Mouse (Mus musculus) forebrain, embryonic 14.5 days (tissue): ENCODE measurements around the gene Tubal3. TPM values are rescaled to one million over a fixed set of nuclear protein-coding genes. Genes with fewer than 3 reads are reported as not detected.

Experiments
- ATAC-seq: fragments of 200-750 bp; cut with Nextera tagmentation; 2 replicates; pipeline ENCODE4 v1.8.0; 2017; ENCODE audit warnings: mild to moderate bottlenecking, moderate library complexity
- DNase-seq: peaks from one replicate; pipeline ENCODE4 v3.0.0-alpha.2; 2015; ENCODE audit warnings: low spot score
- H3K27ac ChIP-seq: fragments of 300-500 bp; sonication (generic); 2 replicates; pipeline ENCODE4 v1.5.1; 2014; ENCODE audit warnings: low read depth, mild to moderate bottlenecking, control low read depth, low read length, moderate library complexity
- H3K27me3 ChIP-seq: fragments of 300-500 bp; sonication (generic); replicated peaks from 2 replicates; pipeline ENCODE4 v1.6.1; 2014; ENCODE audit warnings: low read length, control low read depth, mixed read lengths; ENCODE audit not compliant: control insufficient read depth, insufficient read depth
- H3K36me3 ChIP-seq: fragments of 300-500 bp; sonication (generic); 2 replicates; pipeline ENCODE4 v1.6.1; 2014; ENCODE audit warnings: low read length, control low read depth; ENCODE audit not compliant: control insufficient read depth, insufficient read depth
- H3K4me1 ChIP-seq: fragments of 300-500 bp; sonication (generic); 2 replicates; pipeline ENCODE4 v1.6.1; 2014; ENCODE audit warnings: antibody characterized with exemption, low read length, control low read depth; ENCODE audit not compliant: control insufficient read depth, insufficient read depth
- H3K4me2 ChIP-seq: fragments of 300-500 bp; sonication (generic); 2 replicates; pipeline ENCODE4 v1.6.1; 2014; ENCODE audit warnings: mild to moderate bottlenecking, control low read depth, low read length
- H3K4me3 ChIP-seq: fragments of 300-500 bp; sonication (generic); 2 replicates; pipeline ENCODE4 v1.5.1; 2014; ENCODE audit warnings: low read depth, low read length, control low read depth
- H3K9ac ChIP-seq: fragments of 300-500 bp; sonication (generic); 2 replicates; pipeline ENCODE4 v1.6.1; 2014; ENCODE audit warnings: mild to moderate bottlenecking, low read length, control low read depth, moderate library complexity
- H3K9me3 ChIP-seq: fragments of 300-500 bp; sonication (generic); replicated peaks from 2 replicates; pipeline ENCODE4 v1.6.1; 2016; ENCODE audit warnings: low read length, control low read depth, mixed read lengths; ENCODE audit not compliant: control insufficient read depth
- WGBS: fragments of 180-500 bp; shearing (Covaris S2); extraction: QIAGEN DNeasy Blood & Tissue Kit; methylation state at CpG from one replicate; pipeline ENCODE4 v1.1.7; 2014; 5-methylcytosine and 5-hydroxymethylcytosine counted together
- polyA plus RNA-seq: library from polyadenylated mRNA; unstranded; fragments of >200 nt; fragmentation: Nextera tagmentation; extraction: Ambion mirVana; gene quantifications from 2 replicates; pipeline ENCODE4 v1.2.1, GENCODE M21; 2014

Tubal3 gene
- polyA plus RNA-seq, 1 experiment from 2014 or later: not detected

DNA sequence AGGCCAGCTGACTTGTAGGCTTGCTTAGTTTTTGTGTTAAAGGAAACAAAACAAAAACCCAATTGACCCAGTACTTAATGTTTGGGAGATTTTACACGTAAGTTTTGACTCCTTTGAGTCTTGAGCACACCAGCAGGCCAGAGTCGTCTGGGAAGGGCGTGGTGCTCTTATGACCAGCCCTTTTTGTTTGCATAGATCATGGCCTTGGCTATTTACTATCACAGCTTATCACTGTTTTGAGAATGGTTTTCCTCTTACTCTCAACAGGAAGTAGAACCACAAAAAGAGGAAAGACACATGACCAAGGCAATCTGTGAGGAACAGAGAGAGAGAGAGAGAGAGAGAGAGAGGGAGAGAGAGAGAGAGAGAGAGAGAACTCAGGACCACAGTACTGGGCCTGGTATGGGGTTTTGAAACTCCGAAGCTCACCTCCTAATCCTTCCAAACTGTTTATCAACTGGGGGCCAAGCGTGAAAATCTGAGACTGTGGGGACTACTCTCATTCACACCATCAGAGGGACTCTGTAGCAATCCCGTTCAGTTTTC, 10.8 kb upstream of the Tubal3 start:
- no peak overlapping the region for H3K4me3 ChIP-seq
- H3K36me3 ChIP-seq: 0 out of 2 replicates have a peak, but pooled peaks cover 3% of the 10 kb centered on the region
- no peak overlapping the region for H3K9ac ChIP-seq
- 92% methylated on average over 6 of the region's 6 CpGs for WGBS
- ATAC-seq: no peak
- H3K4me2 ChIP-seq: no peak overlapping the region
- no peak for DNase-seq
- no peaks in the 10 kb centered on the region for H3K4me1 ChIP-seq
- no peaks in the 10 kb centered on the region for H3K9me3 ChIP-seq
- H3K27ac ChIP-seq: no peak overlapping the region
- no peaks in the 10 kb centered on the region for H3K27me3 ChIP-seq

DNA sequence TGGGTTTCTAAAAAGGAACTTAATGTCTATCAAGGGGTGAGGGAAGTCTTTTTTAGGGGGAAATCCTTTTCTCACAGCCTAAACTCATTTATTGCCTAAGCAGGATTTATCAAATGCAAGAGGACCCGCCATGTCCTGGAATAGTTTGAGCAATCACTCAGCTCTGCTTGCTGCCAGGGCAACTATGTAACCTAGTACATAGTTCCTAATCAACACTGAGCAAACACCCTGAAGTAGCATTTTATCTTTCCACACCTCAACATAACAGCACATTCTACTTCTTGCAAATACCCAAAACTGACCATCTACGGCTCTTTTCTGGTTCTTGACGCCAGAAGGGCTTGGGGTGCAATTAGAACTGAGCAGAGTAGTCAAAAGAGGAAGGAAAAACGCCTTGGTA, 9.8 kb upstream of the Tubal3 start:
- H3K9me3 ChIP-seq: no peaks in the 10 kb centered on the region
- 0 out of 2 replicates have a peak, but pooled peaks cover 3% of the 10 kb centered on the region for H3K36me3 ChIP-seq
- H3K4me1 ChIP-seq: no peaks in the 10 kb centered on the region
- no peak overlapping the region for H3K4me2 ChIP-seq
- DNase-seq (no peak), ATAC-seq (no peak)
- no peaks in the 10 kb centered on the region for H3K27me3 ChIP-seq
- 90% methylated on average over 4 of the region's 4 CpGs for WGBS
- no peak overlapping the region for H3K9ac ChIP-seq
- no peak overlapping the region for H3K4me3 ChIP-seq
- H3K27ac ChIP-seq: no peak overlapping the region

DNA sequence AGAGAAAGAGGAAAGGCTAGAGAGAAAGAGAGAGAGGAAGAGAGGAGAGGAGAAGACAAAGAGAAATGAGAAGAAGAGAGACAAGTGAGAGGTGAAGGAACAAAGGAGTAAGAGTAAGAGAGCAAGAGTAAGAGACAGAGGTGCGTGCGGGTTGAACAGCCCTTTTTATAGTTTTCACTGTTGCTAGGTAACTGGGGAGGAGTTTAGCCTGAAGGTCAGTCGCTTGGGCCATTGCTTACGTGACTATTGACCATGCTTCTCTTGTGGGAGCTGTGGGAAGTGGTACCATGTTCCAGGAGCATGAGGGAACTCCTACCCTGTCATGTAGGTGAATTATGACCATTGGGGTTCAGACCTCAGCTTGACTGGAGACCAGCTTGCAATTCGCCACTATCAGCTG, 7.7 kb upstream of the Tubal3 start:
- no peak for DNase-seq
- no peak overlapping the region for H3K27ac ChIP-seq
- no peak overlapping the region for H3K4me2 ChIP-seq
- ATAC-seq: no peak
- no peaks in the 10 kb centered on the region for H3K27me3 ChIP-seq
- no peak overlapping the region for H3K9ac ChIP-seq
- H3K36me3 ChIP-seq: no peaks in the 10 kb centered on the region
- no peaks in the 10 kb centered on the region for H3K9me3 ChIP-seq
- no peak overlapping the region for H3K4me3 ChIP-seq
- 94% methylated on average over 5 of the region's 5 CpGs for WGBS
- H3K4me1 ChIP-seq: no peaks in the 10 kb centered on the region

DNA sequence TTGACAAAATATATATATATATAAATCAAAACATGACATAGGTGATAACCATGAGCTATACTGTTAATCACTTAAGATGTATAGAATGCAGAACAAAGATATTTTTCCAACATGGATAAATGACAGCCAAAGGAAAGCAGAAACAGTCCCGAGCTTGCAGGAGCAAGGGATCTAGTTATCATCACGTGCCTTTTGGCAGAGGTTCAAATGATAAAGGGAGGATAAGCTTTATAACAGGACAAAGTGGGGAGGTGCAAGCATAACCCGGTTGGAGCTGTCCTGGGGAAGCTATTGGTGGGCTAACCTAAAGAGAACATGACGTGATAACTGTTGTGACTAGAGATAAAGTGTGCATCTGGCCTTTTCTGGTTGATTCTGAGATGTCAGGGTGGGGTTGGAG, 4.6 kb upstream of the Tubal3 start:
- Histone ChIP-seq H3K4me2 (no peak overlapping the region), H3K27ac (no peak overlapping the region), H3K9ac (no peak overlapping the region), H3K9me3 (no peaks in the 10 kb centered on the region), H3K4me3 (no peak overlapping the region), H3K36me3 (no peaks in the 10 kb centered on the region), H3K27me3 (no peaks in the 10 kb centered on the region), H3K4me1 (no peaks in the 10 kb centered on the region; the same call in 1 of the 2 replicates)
- ATAC-seq: no peak
- no peak for DNase-seq
- 86% methylated on average over 4 of the region's 4 CpGs for WGBS

DNA sequence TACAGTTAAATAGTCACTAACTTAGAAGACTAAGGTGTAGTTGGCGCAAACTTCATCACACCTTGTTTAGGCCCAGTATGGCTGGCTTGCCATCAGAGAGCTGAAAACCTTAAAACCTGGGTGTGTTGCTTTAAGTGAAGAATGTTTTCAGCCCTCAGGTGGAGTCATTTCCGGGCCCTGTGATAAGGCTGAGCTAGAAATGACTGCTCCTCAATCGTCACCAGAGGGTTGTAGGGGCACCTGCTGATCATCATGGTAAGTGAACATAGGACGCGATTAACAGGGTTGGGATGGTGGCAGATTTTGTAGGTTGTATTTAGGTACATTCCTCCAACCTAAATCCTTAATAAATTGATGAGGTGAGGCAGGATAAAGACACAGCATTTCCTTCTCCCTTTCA, 6.4 kb downstream of the Tubal3 start:
- Histone ChIP-seq H3K27ac (no peak overlapping the region), H3K4me3 (no peak overlapping the region), H3K4me1 (no peaks in the 10 kb centered on the region), H3K9me3 (no peaks in the 10 kb centered on the region), H3K4me2 (no peak overlapping the region), H3K9ac (no peak overlapping the region), H3K27me3 (no peaks in the 10 kb centered on the region), H3K36me3 (no peaks in the 10 kb centered on the region)
- ATAC-seq (no peak), DNase-seq (no peak)
- 90% methylated on average over 5 of the region's 5 CpGs for WGBS

DNA sequence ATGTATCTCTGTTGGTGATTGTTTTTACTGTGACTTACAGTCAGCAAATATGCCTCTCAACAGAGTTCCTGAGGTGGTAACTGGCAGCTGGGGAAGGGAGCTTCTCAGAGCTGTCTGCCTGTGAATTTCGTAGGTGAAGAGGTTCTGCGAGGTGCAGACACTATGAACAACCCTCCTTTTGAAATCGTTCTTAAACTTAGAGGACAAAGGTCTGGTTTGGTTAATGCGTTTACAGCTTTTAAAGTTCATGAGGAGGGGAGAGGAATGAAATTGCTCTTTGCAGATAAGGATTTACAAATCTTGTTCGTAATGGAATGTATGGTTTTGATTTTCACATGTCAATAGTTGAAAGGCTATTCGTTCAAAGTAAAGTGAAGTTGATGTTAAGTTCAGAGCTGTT, 7.6 kb downstream of the Tubal3 start:
- no peak overlapping the region for H3K27ac ChIP-seq
- no peaks in the 10 kb centered on the region for H3K36me3 ChIP-seq
- WGBS: 88% methylated on average over 6 of the region's 6 CpGs
- DNase-seq: no peak
- H3K4me3 ChIP-seq: no peak overlapping the region
- no peak for ATAC-seq
- no peak overlapping the region for H3K9ac ChIP-seq
- no peaks in the 10 kb centered on the region for H3K9me3 ChIP-seq
- H3K27me3 ChIP-seq: no peaks in the 10 kb centered on the region
- no peaks in the 10 kb centered on the region for H3K4me1 ChIP-seq
- no peak overlapping the region for H3K4me2 ChIP-seq

DNA sequence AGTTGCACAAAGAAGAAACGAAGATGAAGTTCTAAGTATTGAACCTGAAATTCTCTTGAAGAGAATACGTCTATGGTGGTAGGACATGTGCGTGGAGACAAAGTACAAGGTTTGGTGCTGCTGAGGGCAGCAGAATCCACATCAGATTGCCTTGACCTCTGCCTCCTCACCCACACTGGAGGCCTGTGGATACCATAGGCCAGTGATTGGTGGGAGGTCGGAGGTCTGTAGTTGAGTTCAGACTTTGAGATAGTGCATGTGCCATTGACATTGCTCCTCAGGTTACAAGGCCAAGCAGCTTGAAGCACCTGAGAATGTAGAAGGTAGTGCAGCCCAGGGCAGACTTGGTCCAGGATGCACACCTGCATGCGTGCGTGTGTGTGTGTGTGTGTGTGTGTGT, 8.0 kb downstream of the Tubal3 start:
- H3K36me3 ChIP-seq: no peaks in the 10 kb centered on the region
- H3K4me3 ChIP-seq: no peak overlapping the region
- no peaks in the 10 kb centered on the region for H3K27me3 ChIP-seq
- H3K27ac ChIP-seq: no peak overlapping the region
- H3K9ac ChIP-seq: no peak overlapping the region
- no peak overlapping the region for H3K4me2 ChIP-seq
- no peaks in the 10 kb centered on the region for H3K9me3 ChIP-seq
- no peak for ATAC-seq
- no peaks in the 10 kb centered on the region for H3K4me1 ChIP-seq
- no peak for DNase-seq
- WGBS: 98% methylated on average over 6 of the region's 6 CpGs

DNA sequence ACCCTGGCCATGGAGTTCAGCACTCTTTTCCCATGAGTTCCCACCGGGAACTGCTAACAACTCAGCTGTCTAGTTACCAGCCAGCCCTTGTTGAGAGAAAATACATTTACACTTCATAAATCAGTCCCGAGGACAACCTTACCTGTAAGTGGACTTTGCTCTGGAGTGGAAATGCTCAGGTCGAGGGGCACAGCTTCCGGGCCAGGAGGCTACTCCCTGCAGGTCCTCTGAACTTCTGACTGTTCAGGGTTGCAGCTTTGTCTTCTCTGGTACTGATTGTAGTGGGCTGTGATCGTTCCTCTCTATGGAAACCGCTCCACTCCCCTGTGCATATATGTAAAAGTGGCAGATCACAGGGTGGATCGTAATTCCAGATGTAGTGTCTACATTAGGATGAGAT, 26.6 kb downstream of the Tubal3 start:
- no peak for DNase-seq
- no peaks in the 10 kb centered on the region for H3K9me3 ChIP-seq
- no peak overlapping the region for H3K4me3 ChIP-seq
- H3K4me2 ChIP-seq: no peak overlapping the region
- no peaks in the 10 kb centered on the region for H3K4me1 ChIP-seq
- no peak overlapping the region for H3K27ac ChIP-seq
- H3K9ac ChIP-seq: no peak overlapping the region
- no peak for ATAC-seq
- no peaks in the 10 kb centered on the region for H3K36me3 ChIP-seq
- H3K27me3 ChIP-seq: no peaks in the 10 kb centered on the region
- WGBS: 80% methylated on average over 7 of the region's 7 CpGs

DNA sequence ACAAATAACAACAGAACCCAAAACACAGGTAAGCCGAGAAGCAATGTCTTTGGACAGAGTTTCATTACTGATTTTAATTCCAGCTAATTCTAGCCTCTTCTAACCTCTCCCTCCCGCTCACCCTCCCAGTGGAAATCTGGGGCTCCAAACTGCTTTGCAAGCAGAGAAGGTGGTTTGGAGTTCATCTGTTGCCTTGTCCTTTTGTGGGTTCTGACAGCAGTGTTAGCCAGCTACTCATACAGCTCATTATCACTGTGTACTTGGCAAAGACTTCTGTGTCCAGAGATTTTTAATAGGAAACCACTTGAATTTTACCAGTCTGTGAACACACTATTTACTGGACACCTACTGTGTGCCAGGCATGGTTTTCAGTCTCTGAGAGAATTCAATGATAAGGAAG, 27.2 kb downstream of the Tubal3 start, which contains the start of gene Ucn3:
Gene Ucn3, minus strand, starts transcription at position 101 of the 400 bp plus-strand sequence.
- H3K4me3 ChIP-seq: no peak within 1 kb of the TSS
- DNase-seq (no peak), ATAC-seq (no peak)
- WGBS: 58% methylated on average over 2 of the region's 2 CpGs
- H3K4me1 ChIP-seq: no peaks in the 10 kb centered on the region
- H3K4me2 ChIP-seq: no peak within 1 kb of the TSS
- H3K27me3 ChIP-seq: no peaks in the 10 kb centered on the region
- no peaks in the 10 kb centered on the region for H3K9me3 ChIP-seq
- no peaks in the 10 kb centered on the region for H3K36me3 ChIP-seq
- no peak within 1 kb of the TSS for H3K27ac ChIP-seq
- H3K9ac ChIP-seq: no peak within 1 kb of the TSS
